Mouse (Mus musculus) frontal cortex, adult 2 months (tissue): Measurements from ENCODE around the gene Dmd. TPM values are rescaled to one million over a fixed set of nuclear protein-coding genes. Genes with fewer than 3 reads are reported as not detected.

Source experiments
- DNase-seq, 2 experiments: peaks; one replicate each; pipeline ENCODE4 v3.0.0; 2022; ENCODE audit warnings: low spot score in 1 of 2; ENCODE audit errors: extremely low spot score in 1 of 2
- polyA plus RNA-seq: library from polyadenylated mRNA; depleted of rRNA; stranded (reverse); fragments of >200 nt; gene quantifications from 2 replicates; pipeline ENCODE4 v1.2.3, GENCODE M21; 2012

The Dmd gene
- polyA plus RNA-seq, 1 experiment = 43.5 TPM

- DNase-seq = no peak
Observed at GRCm38 (mm10) chrX:85226883-85227282, 2278.2 kb downstream of the Dmd start.

- DNase-seq = no peak
Observed at GRCm38 (mm10) chrX:85249379-85249778, 2300.7 kb downstream of the Dmd start, which contains the start of gene Fthl17a. Gene Fthl17a, plus strand, starts transcription at chrX:85249679.
